Mouse (Mus musculus): ENCODE results near the gene D8Ertd738e. TPM values are rescaled to one million over a fixed set of nuclear protein-coding genes. Genes with fewer than 3 reads are reported as not detected.
"Not testable (repeated sequence)": the region's sequence is repeated elsewhere in the genome, so short reads cannot be mapped to it uniquely, and the experiment has no call there.

The D8Ertd738e gene
- 100 to 1,000 TPM; 171 to 296 (median 225) TPM for total RNA-seq (2022)

GRCm38 (mm10) chr8:84249257-84250170 is at the start of gene D8Ertd738e:
D8Ertd738e (minus strand) TSS chr8:84249719.
- peak; percentile 84 for DNase-seq

DNA sequence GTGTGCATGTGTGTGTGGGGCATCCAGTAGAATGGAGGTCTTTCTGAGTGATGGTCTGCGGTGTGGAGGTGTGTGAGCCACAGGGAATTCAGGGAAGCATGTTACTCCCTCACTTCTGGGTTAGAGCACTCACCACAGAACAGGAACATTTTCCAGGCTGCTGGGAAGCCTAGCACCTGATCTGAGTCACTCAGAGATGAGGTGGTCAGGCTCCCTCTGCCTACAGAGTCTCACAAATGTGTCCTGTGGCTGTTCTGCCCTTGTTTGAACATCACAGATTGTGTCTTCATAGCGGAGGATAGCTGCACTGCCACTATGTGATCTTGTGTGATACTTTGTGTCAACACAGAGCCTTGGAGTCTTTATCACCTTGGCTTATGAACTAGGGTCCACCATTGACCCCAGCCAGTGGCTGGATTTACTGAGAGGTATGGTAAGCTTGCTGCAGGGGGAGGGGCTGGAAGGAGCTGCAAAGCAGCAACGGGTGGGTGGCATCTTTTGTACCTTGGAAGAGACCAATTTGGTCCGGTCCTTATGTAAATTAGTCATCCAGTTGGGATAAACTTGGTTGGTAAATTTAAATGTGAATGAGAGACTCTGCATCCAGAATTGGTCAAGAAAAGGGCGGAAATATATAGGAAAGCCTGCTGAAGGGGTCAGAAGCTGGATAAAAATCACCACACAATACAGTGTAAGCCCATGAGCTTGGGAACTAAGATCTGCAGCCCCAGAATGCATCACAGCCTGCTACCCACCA is 47.7 kb upstream of the D8Ertd738e start:
- no peak for DNase-seq

DNA sequence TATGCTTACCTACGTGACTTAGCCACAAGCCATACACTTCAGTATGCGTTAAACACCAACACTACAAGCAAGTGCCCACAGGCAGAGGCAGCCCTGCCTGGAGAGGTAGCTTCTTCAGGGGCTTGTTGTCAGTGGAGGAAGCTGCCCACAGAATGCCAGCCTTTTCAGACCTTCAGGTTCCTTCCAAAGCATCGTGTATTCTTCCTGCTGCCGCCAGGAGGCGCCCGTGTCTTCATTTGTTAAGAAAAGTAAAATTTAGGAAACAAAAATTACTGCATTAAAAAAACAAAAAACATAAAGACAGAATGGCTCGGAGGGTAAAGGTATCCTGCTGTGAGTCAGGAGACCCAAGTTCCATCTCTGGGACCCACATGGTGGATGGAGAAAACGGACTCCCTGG is 42.2 kb upstream of the D8Ertd738e start:
- no peak for DNase-seq

DNA sequence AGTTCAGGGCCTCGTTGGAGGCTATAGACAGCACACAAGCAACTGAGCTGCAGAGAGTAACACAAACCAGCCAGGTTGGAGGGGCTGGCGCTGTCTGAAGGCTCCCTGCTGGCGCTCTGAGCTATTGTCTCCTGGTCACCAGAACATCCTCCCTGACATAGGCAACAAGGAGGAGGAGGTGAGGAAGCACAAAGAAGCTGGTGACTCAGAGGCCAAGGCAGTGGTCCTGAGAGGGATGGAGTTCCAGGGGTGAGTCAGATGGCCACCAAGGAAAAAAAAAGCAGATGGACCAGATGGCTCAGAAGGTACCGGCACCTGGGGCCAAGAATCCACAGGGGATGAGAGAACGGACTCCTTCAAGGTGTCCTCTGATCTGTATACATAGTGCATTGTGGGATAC is 41.6 kb upstream of the D8Ertd738e start:
- DNase-seq = no peak

- no peak for DNase-seq
Measured at GRCm38 (mm10) chr8:84288892-84289291, 39.4 kb upstream of the D8Ertd738e start.

GRCm38 (mm10) chr8:84285665-84286064 is 36.1 kb upstream of the D8Ertd738e start:
- not testable (repeated sequence) for DNase-seq

DNA sequence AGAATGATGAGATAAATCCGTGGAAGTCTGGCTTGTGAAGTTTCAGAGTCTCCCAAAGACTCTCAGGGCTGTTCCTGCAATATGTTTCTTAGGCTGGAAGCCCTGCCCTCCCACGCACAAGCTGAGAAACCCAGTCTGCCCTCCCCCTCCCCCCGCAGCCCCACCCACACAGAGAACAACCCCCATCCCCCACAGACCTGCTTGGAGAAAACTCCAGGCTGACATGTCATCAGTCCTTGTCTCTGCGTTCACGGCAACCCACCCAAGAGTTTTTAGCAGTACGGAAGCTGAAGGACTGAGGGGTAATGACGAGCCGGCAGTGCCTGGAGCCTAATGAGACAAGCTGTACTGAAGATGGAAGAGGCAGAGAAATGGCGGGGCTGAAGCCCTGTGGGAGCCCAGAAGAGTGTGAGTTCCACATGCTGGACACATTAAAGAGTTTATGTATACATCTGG is 35.1 kb upstream of the D8Ertd738e start:
- DNase-seq = no peak

GRCm38 (mm10) chr8:84280777-84281176 is 31.3 kb upstream of the D8Ertd738e start:
- DNase-seq = no peak

DNA sequence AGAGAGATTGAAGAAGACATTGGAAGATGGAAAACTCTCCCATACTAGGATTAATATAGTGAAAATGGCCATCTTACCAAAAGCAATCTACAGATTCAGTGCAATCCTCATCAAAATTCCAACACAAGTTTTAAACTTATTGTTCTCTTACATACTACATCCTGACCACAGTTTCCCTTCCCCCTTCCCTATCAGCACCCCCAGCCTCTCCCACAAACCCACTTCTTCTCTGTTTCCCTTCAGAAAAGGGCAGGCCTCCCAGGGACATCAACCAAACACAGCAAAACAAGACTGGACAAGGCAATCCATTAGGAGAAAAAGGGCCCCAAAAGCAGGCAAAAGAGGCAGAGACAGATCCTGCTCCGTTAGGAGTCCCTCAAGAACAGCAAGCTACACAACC is 26.9 kb upstream of the D8Ertd738e start:
- DNase-seq = no peak

DNA sequence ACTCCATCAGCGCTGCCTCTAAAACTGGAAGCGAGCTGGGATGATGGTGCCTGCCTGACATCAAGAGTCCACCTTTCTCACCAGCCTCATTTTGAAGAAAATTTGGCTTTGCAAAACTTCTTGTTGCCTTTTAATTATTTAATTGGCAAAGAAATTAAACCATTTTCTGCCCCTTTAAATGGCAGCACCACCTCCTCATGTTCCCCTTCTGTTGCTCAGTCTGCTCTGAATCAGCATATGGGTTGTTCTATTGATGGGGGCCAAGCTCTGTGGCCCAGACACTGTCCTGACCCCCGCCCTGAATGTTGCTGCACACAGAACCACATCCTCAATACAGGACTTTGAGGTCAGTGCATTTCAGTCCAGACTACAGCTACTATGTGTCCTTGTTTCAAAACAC is 24.4 kb upstream of the D8Ertd738e start:
- no peak for DNase-seq

- DNase-seq = no peak
Measured at GRCm38 (mm10) chr8:84272302-84272701, 22.8 kb upstream of the D8Ertd738e start.

DNA sequence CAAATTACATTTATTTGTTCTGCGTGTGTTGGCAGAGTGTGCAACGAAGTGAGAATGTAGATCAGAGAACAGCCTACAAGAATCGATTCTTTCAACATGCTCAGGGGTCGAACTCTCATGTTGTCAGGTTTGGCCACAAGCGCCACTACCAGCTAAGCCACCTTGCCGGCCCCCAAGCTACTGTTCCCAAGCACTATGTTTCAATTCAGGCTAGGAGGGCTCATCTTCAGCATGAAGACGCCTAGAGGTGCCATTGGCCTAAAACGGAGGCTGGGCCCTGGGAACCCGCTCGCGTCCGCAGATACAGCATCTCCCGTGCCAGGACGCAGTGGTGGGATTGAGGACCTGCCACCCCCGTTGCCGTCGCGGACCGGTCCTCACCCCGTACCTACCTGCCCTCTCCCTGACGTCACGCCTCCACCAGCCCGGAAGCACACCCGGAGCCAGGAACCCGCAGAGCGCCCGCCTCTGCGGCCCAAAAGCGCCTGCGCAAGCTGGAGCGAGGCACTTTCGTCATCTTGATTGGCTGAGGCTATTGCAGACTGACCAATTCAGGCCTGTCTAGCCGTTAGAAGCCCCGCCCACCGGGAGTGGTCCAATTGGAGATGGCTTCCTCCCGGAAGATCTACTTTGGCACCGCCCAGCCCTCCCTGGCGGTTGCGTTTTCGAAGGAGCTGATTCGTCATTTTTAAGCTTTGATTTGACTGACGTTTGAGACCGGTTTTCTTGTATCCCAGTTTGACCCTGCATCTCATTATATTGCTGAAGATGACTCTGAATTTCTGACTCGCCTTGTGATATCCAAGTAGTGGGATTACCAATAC is 20.6 kb upstream of the D8Ertd738e start, which contains the start of gene Ccdc130:
Ccdc130 (minus strand) TSS at position 431 of the 824 bp plus-strand sequence.
- DNase-seq = peak; percentile 100

DNA sequence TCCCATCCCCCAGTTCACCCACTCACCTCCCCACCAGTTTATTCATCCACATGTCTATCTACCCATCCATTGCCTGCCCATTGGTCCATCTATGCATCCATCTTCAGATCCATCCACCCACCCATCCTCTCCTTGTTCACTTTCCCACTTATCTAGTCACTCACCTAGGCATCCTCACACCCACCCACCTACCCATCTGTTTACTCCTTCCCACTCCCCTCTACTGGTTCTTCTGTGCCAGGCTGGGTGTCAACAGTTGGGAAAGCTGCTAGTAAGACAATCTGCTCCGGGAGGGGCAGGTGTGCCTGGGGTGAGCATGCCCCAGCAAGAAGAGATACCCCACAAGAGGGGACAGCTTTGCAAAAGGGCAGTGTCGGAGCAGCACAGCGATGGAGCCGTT is 11.6 kb upstream of the D8Ertd738e start:
- no peak for DNase-seq

DNA sequence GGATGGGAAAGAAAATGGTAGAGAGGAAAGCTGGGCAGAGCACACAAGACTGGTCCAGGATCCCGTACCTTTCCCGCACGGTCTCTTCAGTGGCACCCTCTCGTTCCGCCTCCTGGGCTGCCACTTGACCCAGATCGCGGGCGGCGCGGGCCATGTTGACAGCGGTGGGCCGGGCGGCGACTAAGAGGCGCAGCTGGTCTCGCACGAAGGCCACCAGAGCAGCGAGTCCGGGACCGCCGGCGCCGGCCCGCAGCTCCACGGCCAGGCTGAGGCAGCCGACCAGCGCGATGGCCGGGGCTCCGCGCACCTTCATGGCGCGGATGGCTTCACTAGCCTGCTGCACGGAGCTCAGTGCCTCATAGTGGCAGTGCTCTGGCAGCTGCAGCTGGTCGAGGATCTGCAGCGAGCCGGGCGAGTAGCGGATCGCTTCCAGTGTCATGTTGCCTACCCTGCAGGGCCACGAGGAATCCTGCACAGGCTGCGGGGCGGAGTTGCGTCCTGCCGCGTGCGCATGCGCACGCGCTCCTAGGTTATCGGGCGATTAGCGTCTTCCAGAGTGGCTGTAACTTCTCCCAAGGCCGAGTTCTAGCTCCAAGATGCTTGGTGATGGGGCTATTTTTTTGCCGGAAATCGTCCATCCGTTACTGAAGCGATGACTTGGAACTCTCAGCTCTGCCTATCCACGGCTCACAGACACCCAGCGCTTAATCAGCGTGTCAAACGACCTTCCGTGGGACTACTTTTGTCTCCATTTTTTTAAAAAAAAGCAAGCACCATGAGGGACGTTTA is 7.5 kb upstream of the D8Ertd738e start, which contains the start of gene Mri1:
Mri1 (minus strand) TSS at position 505 of the 789 bp plus-strand sequence.
- DNase-seq = peak; percentile 81

- DNase-seq = no peak
Measured at GRCm38 (mm10) chr8:84256458-84256821, 6.9 kb upstream of the D8Ertd738e start.

DNA sequence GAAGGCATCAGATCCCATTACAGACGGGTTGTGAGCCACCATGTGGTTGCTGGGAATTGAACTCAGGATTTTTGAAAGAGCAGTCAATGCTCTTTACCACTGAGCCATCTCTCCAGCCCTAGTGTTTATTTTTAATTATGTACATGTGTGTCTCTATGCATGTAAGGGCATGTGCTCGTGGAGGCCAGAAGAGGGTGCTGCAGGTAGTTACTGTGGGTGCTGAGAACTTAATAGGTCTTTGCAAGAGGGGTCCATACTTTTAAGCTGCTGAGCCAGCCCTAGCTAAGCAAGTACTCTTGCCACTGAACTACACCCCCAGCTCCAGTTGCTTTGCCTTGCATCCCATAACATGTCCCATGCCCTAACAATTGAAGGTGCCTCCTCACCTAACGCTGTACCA is 6.3 kb upstream of the D8Ertd738e start:
- no peak for DNase-seq

DNA sequence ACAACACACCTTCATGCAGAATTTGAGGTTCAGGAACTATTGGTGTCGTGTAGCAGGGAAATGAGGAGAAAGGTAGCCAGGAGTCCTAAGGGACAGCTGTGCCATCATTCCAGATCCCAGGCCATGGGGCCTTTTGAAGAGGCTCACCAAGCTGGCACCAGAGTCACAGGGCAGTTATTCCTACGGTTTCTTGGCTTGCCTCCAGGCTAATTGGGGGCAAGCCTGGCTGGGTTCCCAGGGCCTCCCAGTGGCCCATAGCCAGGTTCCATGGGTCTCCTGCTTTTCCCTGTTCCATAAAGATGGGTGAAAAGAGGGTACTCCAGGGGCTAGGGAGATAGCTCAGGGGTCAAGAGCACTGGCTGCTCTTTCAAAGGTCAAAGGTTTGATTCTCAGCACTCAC is 7.7 kb downstream of the D8Ertd738e start:
- DNase-seq = no peak

DNA sequence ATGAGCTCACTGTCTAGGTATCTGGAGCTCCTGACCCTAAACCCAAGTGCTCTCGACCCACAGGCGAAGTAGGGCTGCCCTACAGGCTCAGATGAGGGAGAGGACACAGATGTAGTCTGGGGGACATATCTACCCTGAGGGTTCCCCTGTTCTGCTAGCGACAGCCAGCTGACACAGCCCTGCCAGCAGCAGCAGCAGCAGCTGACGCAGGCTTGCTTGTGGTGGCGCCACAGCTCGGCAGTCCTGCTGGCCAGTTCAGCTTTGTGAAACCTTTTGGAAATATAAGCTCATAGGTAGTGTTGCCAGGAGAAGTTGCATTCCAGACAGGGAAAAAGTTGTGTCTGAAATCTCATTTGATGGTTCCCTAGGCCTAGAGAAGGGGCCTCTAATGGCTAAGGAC is 8.4 kb downstream of the D8Ertd738e start:
- no peak for DNase-seq

- no peak for DNase-seq
Measured at GRCm38 (mm10) chr8:84237542-84238229, 11.8 kb downstream of the D8Ertd738e start.

- peak; percentile 99 for DNase-seq
Measured at GRCm38 (mm10) chr8:84236998-84237473, 12.5 kb downstream of the D8Ertd738e start, which contains the start of gene Zswim4. Zswim4 (minus strand) TSS chr8:84237055.

All from adrenal gland, adult 8-10 months (tissue).